Mouse (Mus musculus) liver, embryonic 14.5 days (tissue): Measurements from ENCODE around the gene Tecpr1.

Experiments
- CTCF ChIP-seq: IDR thresholded peaks from 2 replicates; pipeline ENCODE4 v1.5.1; 2016; ENCODE audit warnings: antibody characterized with exemption, low read depth, control low read depth
- EP300 ChIP-seq: IDR thresholded peaks from 2 replicates; pipeline ENCODE4 v1.6.1; 2016; ENCODE audit warnings: antibody characterized with exemption, low read depth

- TF ChIP-seq CTCF (no peak), EP300 (no peak)
Observed at GRCm38 (mm10) chr5:144178216-144178615, 45.2 kb downstream of the Tecpr1 start.
